Comparison of ENCODE assay signal across 10 mouse cellular contexts in the genomic region with DNA sequence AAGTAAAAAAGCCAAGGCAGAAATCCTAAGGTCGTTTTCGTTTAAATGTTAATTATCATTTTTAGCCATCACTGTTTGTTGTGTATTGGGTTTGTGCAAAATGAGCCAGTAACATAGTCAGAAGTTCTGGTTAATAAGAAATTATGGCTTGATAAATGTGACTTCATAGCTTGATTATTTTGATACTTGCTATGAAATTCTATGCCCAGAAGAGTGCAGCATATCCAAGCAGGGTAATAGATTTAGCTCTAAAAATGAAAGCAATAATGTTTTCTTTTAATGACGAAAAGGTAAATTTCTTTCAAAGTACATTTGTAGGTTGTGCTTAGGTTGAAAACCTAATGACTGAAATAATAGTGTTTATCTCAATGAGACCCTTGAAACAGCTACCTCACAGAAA. TPM values are rescaled to one million over a fixed set of nuclear protein-coding genes. Genes with fewer than 3 reads are reported as not detected.
A peak's percentile ranks its signal among the peaks of the same experiment; 100 is the strongest.
DNase-seq lines count a peak whose midpoint lies in the region; ATAC-seq and TF ChIP-seq lines count a peak whose summit lies in the region.
"Had no signal": no experiment of that assay in that cellular context is flagged by ENCODE, and none has a peak within 500 bp of the region (broad histone marks: within the 10 kb centered on the region; RNA-seq: fewer than 3 reads in every experiment).

No protein-coding gene starts in this region.

- no peak for TF ChIP-seq EP300 in heart, adult 2 months (IDR thresholded peaks at IDR 0.05; ENCODE audit: insufficient read depth, low read depth, low read length)

- H3K9ac ChIP-seq in heart, adult 2 months (ENCODE audit: low read depth, low read length), result no peak overlapping the region
- no peak overlapping the region for H3K9ac ChIP-seq in kidney, postnatal 0 days (ENCODE audit: low read depth, low read length)
- H3K9ac ChIP-seq in kidney, embryonic 16.5 days (replicated peaks; ENCODE audit: low read length), result no peak overlapping the region
- H3K9ac ChIP-seq in limb, embryonic 15.5 days, result no peak overlapping the region

- H3K36me3 ChIP-seq in heart, adult 2 months (ENCODE audit: control insufficient read depth, insufficient read depth, low read length), result no peaks in the 10 kb centered on the region; the same call in 1 of the 2 replicates
- no peaks in the 10 kb centered on the region for H3K36me3 ChIP-seq in kidney, postnatal 0 days (ENCODE audit: insufficient read depth, low read length)
- no peaks in the 10 kb centered on the region for H3K36me3 ChIP-seq in kidney, embryonic 16.5 days (ENCODE audit: insufficient read depth, low read length)
- H3K36me3 ChIP-seq in limb, embryonic 15.5 days, result no peaks in the 10 kb centered on the region

- peak; percentile 64 for TF ChIP-seq CTCF in heart, adult 2 months (IDR thresholded peaks at IDR 0.05)
- peak; percentile 53 for TF ChIP-seq CTCF in kidney, postnatal 0 days (IDR thresholded peaks at IDR 0.05; ENCODE audit: low read depth)

- no peak for DNase-seq in heart, adult 2 months
- DNase-seq in heart, postnatal 14 days, result no peak
- peak; percentile 35 for DNase-seq in kidney, postnatal 0 days (ENCODE audit: low spot score)
- DNase-seq in 416B (ENCODE audit: low read depth), result peak; percentile 70
- no peak for DNase-seq in ovary, postnatal 36 days (ENCODE audit: low spot score)
- DNase-seq: cerebellum, postnatal 25 days; spleen, adult 18-20 months had no signal

- no peaks in the 10 kb centered on the region for H3K27me3 ChIP-seq in heart, adult 2 months (ENCODE audit: control insufficient read depth, insufficient read depth, low read length)
- H3K27me3 ChIP-seq in kidney, postnatal 0 days (ENCODE audit: insufficient read depth, low read length), result no peaks in the 10 kb centered on the region
- no peaks in the 10 kb centered on the region for H3K27me3 ChIP-seq in kidney, embryonic 16.5 days (ENCODE audit: insufficient read depth, low read length)
- H3K27me3 ChIP-seq in limb, embryonic 15.5 days, result no peaks in the 10 kb centered on the region

- H3K4me1 ChIP-seq in heart, adult 2 months (ENCODE audit: control insufficient read depth, insufficient read depth, low read length), result peaks cover 10% of the 10 kb centered on the region
- peaks cover 3% of the 10 kb centered on the region; the same call in 1 of the 2 replicates for H3K4me1 ChIP-seq in kidney, postnatal 0 days (replicated peaks; ENCODE audit: insufficient read depth, low read length)
- peaks cover 23% of the 10 kb centered on the region for H3K4me1 ChIP-seq in kidney, embryonic 16.5 days (ENCODE audit: insufficient read depth, low read length)
- H3K4me1 ChIP-seq in limb, embryonic 15.5 days, result peaks cover 27% of the 10 kb centered on the region

- TF ChIP-seq POLR2A in heart, adult 2 months (IDR thresholded peaks at IDR 0.05; ENCODE audit: insufficient read depth, low read depth, low read length), result no peak

- H3K79me2 ChIP-seq in heart, adult 2 months (replicated peaks; ENCODE audit: control insufficient read depth, insufficient read depth, low read length), result peaks cover 3% of the 10 kb centered on the region; the same call in 1 of the 2 replicates

- H3K4me2 ChIP-seq in kidney, postnatal 0 days (ENCODE audit: low read length), result no peak overlapping the region
- H3K4me2 ChIP-seq in kidney, embryonic 16.5 days (replicated peaks; ENCODE audit: low read depth, low read length), result no peak overlapping the region
- H3K4me2 ChIP-seq in limb, embryonic 15.5 days, result no peak overlapping the region; the same call in 1 of the 2 replicates

- no peaks in the 10 kb centered on the region for H3K9me3 ChIP-seq in kidney, postnatal 0 days (replicated peaks; ENCODE audit: low read length)
- no peaks in the 10 kb centered on the region for H3K9me3 ChIP-seq in kidney, embryonic 16.5 days (ENCODE audit: low read length)
- no peaks in the 10 kb centered on the region for H3K9me3 ChIP-seq in limb, embryonic 15.5 days

- intact Hi-C loops in heart, adult 2 months (cut with DNase I), result loop anchor here (5.0 to 10.0 kb wide), 2 partner anchors 215 to 452 kb away; no protein-coding TSS in a partner anchor
- intact Hi-C loops in heart, postnatal 14 days (cut with DNase I), result loop anchor here (5.0 to 10.0 kb wide), 2 partner anchors 215 to 1688 kb away; no protein-coding TSS in a partner anchor

- WGBS in heart, adult 2 months, result 40% methylated on average over 3 of the region's 3 CpGs
- 53% methylated on average over 3 of the region's 3 CpGs for WGBS in kidney, postnatal 0 days
- WGBS in kidney, embryonic 16.5 days, result 52% methylated on average over 3 of the region's 3 CpGs
- 36% methylated on average over 3 of the region's 3 CpGs for WGBS in limb, embryonic 15.5 days

- H3K27ac ChIP-seq in heart, adult 2 months, result peak overlapping the region; percentile 94; the same call in 1 of the 2 replicates
- no peak overlapping the region for H3K27ac ChIP-seq in kidney, postnatal 0 days
- no peak overlapping the region for H3K27ac ChIP-seq in kidney, embryonic 16.5 days (ENCODE audit: low read length)
- H3K27ac ChIP-seq in limb, embryonic 15.5 days, result peak overlapping the region; percentile 14; the same call in 1 of the 2 replicates

- no peak overlapping the region; the same call in 1 of the 2 replicates for H3K4me3 ChIP-seq in heart, adult 2 months
- H3K4me3 ChIP-seq in kidney, postnatal 0 days (replicated peaks; ENCODE audit: low read depth, low read length), result no peak overlapping the region
- no peak overlapping the region for H3K4me3 ChIP-seq in kidney, embryonic 16.5 days (ENCODE audit: low read length)
- no peak overlapping the region for H3K4me3 ChIP-seq in limb, embryonic 15.5 days

- ATAC-seq in kidney, postnatal 0 days (replicated peaks; ENCODE audit: low FRiP score, low read depth), result no peak
- no peak for ATAC-seq in kidney, embryonic 16.5 days (ENCODE audit: low FRiP score, low TSS enrichment)
- ATAC-seq in limb, embryonic 15.5 days (ENCODE audit: insufficient number of reproducible peaks, low FRiP score, low TSS enrichment, low read depth), result no peak
- ATAC-seq in granulocyte monocyte progenitor cell, adult 5-6 weeks (replicated peaks; ENCODE audit: poor library complexity, severe bottlenecking), result no peak

RNA-seq across cellular contexts. Expression of a gene that starts 0.6 kb away (rescaled TPM):
- 10 to 100 TPM; 40.1 to 43.2 TPM for total RNA-seq in heart, adult 2 months (2021)
- 6.9 and 14.6 TPM in 2 replicates for polyA plus RNA-seq in heart, adult 2 months (2012; rRNA removed)
- 10 to 100 TPM; 32.1 to 36.6 TPM for total RNA-seq in heart, postnatal 14 days (2021)
- polyA plus RNA-seq in kidney, postnatal 0 days (2015; fragmentation: Nextera tagmentation; extraction: Ambion mirVana), result 8.7 and 10.3 TPM in 2 replicates
- polyA plus RNA-seq in kidney, embryonic 16.5 days (2015; fragmentation: Nextera tagmentation; extraction: Ambion mirVana), result 6.5 and 8.4 TPM in 2 replicates
- 8.8 and 9.1 TPM in 2 replicates for polyA plus RNA-seq in limb, embryonic 15.5 days (2015; fragmentation: Nextera tagmentation; extraction: Ambion mirVana)
- 51.7 and 66.8 TPM in 2 replicates for total RNA-seq in granulocyte monocyte progenitor cell, adult 5-6 weeks (2014; fragmentation: Nextera tagmentation)
- total RNA-seq in granulocyte monocyte progenitor cell, adult 5-6 weeks (2017), result 74.8 and 82.5 TPM in 2 replicates

Comparison
In these comparisons a context has a peak if more than half of its experiments do, and no peak if none do; other contexts are left out.
1. DNase-seq: peak in kidney, postnatal 0 days (single experiment) and 416B (single experiment); none in heart, adult 2 months (0 of 2), heart, postnatal 14 days (0 of 2) and ovary, postnatal 36 days (single experiment).
2. H3K27ac ChIP-seq: peak in heart, adult 2 months (single experiment) and limb, embryonic 15.5 days (single experiment); none in kidney, postnatal 0 days (single experiment) and kidney, embryonic 16.5 days (single experiment).